Mouse (Mus musculus) hindbrain, postnatal 0 days (tissue): Measurements from ENCODE around the gene Il5ra. TPM values are rescaled to one million over a fixed set of nuclear protein-coding genes. Genes with fewer than 3 reads are reported as not detected.

ENCODE experiments used
- ATAC-seq: fragments of 200-750 bp; cut with Nextera tagmentation; 2 replicates; pipeline ENCODE4 v1.8.0; 2017; ENCODE audit warnings: mild to moderate bottlenecking, moderate TSS enrichment, moderate library complexity
- DNase-seq: peaks from one replicate; pipeline ENCODE4 v3.0.0-alpha.2; 2015; ENCODE audit warnings: low spot score
- H3K27ac ChIP-seq: fragments of 300-500 bp; sonication (generic); 2 replicates; pipeline ENCODE4 v1.5.1; 2014; ENCODE audit warnings: mild to moderate bottlenecking
- H3K27me3 ChIP-seq: fragments of 300-500 bp; sonication (generic); 2 replicates; pipeline ENCODE4 v1.6.1; 2014; ENCODE audit warnings: low read length, mixed read lengths; ENCODE audit not compliant: insufficient read depth
- H3K36me3 ChIP-seq: fragments of 300-500 bp; sonication (generic); 2 replicates; pipeline ENCODE4 v1.6.1; 2014; ENCODE audit warnings: low read length, mixed read lengths; ENCODE audit not compliant: insufficient read depth
- H3K4me1 ChIP-seq: fragments of 300-500 bp; sonication (generic); 2 replicates; pipeline ENCODE4 v1.6.1; 2014; ENCODE audit warnings: antibody characterized with exemption, low read length, mixed read lengths; ENCODE audit not compliant: insufficient read depth
- H3K4me2 ChIP-seq: fragments of 300-500 bp; sonication (generic); 2 replicates; pipeline ENCODE4 v1.6.1; 2014; ENCODE audit warnings: low read depth, mild to moderate bottlenecking, low read length, moderate library complexity, mixed read lengths
- H3K4me3 ChIP-seq: fragments of 300-500 bp; sonication (generic); 2 replicates; pipeline ENCODE4 v1.5.1; 2014; ENCODE audit warnings: low read length
- H3K9ac ChIP-seq: fragments of 300-500 bp; sonication (generic); replicated peaks from 2 replicates; pipeline ENCODE4 v1.6.1; 2014; ENCODE audit warnings: mild to moderate bottlenecking, low read length, moderate library complexity, mixed read lengths
- H3K9me3 ChIP-seq: fragments of 300-500 bp; sonication (generic); 2 replicates; pipeline ENCODE4 v1.6.1; 2016; ENCODE audit warnings: low read length, mixed read lengths
- CTCF ChIP-seq: IDR thresholded peaks from 2 replicates; pipeline ENCODE4 v1.5.1; 2016; ENCODE audit warnings: antibody characterized with exemption, control low read depth, low read depth
- WGBS: fragments of 180-500 bp; shearing (Covaris S2); extraction: QIAGEN DNeasy Blood & Tissue Kit; methylation state at CpG from one replicate; pipeline ENCODE4 v1.1.7; 2014; 5-methylcytosine and 5-hydroxymethylcytosine counted together
- polyA plus RNA-seq: library from polyadenylated mRNA; unstranded; fragments of >200 nt; fragmentation: Nextera tagmentation; extraction: Ambion mirVana; gene quantifications from 2 replicates; pipeline ENCODE4 v1.2.1, GENCODE M21; 2015
- total RNA-seq: library from RNA; depleted of rRNA; stranded (reverse); fragments of >200 nt; gene quantifications from 2 replicates; pipeline ENCODE4 v1.2.3, GENCODE M21; 2014; rRNA removed

Gene Il5ra
- total RNA-seq (not detected in 2 replicates), polyA plus RNA-seq (not detected in 2 replicates)

DNA sequence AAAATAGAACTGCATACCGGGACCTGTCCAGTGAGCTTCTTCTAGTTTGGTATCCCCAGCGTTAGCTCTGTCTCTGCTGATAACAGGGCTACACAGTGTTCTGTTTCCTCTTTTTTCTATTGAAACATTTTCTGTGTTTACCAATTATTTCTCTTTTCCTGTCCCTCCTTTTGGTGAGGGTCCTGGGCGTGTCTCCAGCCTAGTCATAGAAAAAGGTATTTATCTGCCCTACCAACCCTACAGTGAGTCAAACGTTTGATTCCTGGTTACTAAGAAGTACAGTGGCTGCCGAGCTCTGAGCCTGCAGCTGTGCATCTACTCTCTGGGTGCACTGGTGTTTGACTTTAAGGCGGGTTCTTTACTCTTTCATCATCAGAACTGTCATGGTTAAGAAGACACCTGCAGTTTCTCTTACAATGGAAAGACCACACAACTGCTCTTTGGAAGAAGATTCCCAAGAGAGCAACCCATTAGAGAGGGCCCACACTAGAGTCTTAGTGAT is at the start of gene Il5ra:
Gene Il5ra (minus strand): TSS at position 151 of the 502 bp plus-strand sequence.
- no peaks in the 10 kb centered on the region for H3K9me3 ChIP-seq
- H3K4me1 ChIP-seq, result no peaks in the 10 kb centered on the region
- H3K27ac ChIP-seq, result no peak within 1 kb of the TSS
- no peak within 1 kb of the TSS for H3K4me3 ChIP-seq
- TF ChIP-seq CTCF, result no peak
- DNase-seq, result no peak
- no peak within 1 kb of the TSS for H3K4me2 ChIP-seq
- WGBS, result 73% methylated on average over 6 of the region's 6 CpGs
- H3K36me3 ChIP-seq, result no peaks in the 10 kb centered on the region
- no peaks in the 10 kb centered on the region for H3K27me3 ChIP-seq
- ATAC-seq, result no peak
- H3K9ac ChIP-seq, result no peak within 1 kb of the TSS

DNA sequence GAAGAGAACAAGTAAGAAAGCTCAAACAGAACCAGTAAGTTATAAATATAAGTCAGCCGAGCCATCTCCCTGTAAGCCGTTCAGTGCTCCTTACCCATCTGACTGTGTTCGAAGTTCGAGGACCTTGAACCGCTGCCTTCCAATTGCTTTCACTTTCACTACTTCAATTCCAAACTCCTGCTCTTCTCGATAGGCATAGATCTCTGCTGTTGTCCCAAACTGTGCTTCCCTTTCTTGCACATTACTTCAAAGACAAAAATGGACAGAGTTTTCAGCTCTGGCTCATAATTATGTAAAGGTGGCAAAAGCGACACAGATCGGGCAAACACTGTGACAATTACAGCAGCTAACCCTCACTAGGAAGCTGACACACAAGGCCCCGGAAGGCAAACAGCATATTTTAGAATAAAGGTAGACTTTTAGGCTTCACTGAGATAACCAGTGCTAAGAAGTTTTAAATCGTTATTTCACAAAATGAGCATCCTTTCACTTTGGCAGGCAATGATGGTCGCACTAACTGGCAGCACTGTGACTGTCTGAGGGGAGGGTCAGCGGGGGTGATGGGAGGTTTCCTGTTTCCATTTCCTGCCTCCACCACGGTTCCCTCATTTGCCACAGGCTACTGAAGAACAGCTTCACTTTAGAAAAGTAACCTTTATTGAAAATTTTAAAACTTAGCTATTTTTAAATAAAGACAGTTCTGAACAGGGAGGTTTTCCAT is 45.4 kb upstream of the Il5ra start:
- Histone ChIP-seq H3K36me3 (peaks cover 32% of the 10 kb centered on the region; the same call in 1 of the 2 replicates), H3K9ac (no peak overlapping the region), H3K4me1 (peaks cover 11% of the 10 kb centered on the region; the same call in 1 of the 2 replicates), H3K27ac (no peak overlapping the region), H3K9me3 (no peaks in the 10 kb centered on the region), H3K4me2 (no peak overlapping the region), H3K4me3 (no peak overlapping the region), H3K27me3 (no peaks in the 10 kb centered on the region)
- TF ChIP-seq CTCF, result no peak
- DNase-seq (no peak), ATAC-seq (no peak)
- 94% methylated on average over 13 of the region's 13 CpGs for WGBS

DNA sequence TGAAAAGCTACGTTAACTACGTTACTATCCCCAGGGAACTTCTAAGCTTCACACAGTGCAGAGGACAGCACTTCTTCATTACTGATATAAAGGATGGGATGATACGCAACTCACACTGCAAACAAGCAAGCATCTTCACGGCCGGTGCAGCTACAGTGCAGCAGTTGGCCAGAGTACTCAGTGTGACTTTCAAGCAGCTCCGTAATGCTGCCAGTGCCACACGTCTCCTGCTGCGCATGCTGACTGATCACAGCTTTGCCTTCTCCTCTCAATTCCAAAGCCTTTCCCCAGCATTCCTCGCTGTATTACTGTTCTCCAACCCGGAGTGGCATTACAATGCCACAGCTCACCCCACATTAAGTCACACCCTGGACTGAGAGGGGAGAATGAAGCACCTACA is 44.8 kb upstream of the Il5ra start:
- no peak for DNase-seq
- Histone ChIP-seq H3K4me3 (no peak overlapping the region), H3K27me3 (no peaks in the 10 kb centered on the region), H3K4me1 (peaks cover 4% of the 10 kb centered on the region; the same call in 1 of the 2 replicates), H3K36me3 (peaks cover 32% of the 10 kb centered on the region; the same call in 1 of the 2 replicates), H3K4me2 (no peak overlapping the region), H3K27ac (no peak overlapping the region), H3K9ac (no peak overlapping the region), H3K9me3 (no peaks in the 10 kb centered on the region)
- 95% methylated on average over 10 of the region's 10 CpGs for WGBS
- no peak for TF ChIP-seq CTCF
- ATAC-seq, result no peak

DNA sequence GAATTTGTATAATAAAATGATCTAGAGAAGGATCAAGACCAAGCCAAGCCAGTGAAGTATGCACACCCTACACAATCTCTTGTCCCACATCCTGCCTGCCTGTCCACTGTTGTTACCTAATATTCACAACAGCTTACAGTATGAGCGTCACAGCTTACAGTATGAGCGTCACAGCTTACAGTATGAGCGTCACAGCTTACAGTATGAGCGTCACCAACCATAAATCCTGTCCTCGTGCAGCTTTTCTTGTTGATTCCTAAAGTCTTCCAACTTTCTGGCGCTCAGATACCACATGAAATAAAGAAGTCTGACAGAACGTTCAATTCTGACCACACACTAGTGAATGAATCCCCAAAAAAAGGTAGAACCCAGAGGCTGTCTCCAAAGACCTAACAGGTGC is 44.3 kb upstream of the Il5ra start:
- Histone ChIP-seq H3K9me3 (no peaks in the 10 kb centered on the region), H3K9ac (no peak overlapping the region), H3K27me3 (no peaks in the 10 kb centered on the region), H3K4me1 (no peaks in the 10 kb centered on the region), H3K27ac (no peak overlapping the region), H3K4me2 (no peak overlapping the region), H3K36me3 (peaks cover 36% of the 10 kb centered on the region), H3K4me3 (no peak overlapping the region)
- TF ChIP-seq CTCF, result no peak
- ATAC-seq, result no peak
- DNase-seq, result no peak
- 95% methylated on average over 7 of the region's 7 CpGs for WGBS

DNA sequence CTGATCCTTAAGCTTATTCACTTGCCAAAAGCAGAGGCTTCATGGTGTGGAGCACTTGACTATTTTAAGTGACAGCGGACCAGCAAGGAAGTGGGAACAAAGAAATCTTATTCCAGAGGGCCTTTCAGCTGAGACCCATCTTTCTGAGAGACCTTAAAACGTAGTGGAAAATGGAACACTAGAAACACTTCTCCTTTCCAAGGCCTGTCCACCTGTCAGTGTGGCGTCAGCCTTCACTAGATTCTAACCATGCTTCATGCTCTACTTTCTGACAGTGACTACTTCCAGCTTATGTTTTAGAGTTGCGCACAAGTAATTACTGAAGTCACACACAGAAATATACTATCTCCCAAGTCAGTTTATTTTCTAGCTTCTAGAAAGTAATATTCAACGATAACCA is 43.6 kb upstream of the Il5ra start:
- no peaks in the 10 kb centered on the region for H3K27me3 ChIP-seq
- H3K9me3 ChIP-seq, result no peaks in the 10 kb centered on the region
- H3K4me1 ChIP-seq, result no peaks in the 10 kb centered on the region
- no peak for TF ChIP-seq CTCF
- H3K27ac ChIP-seq, result no peak overlapping the region
- H3K4me2 ChIP-seq, result no peak overlapping the region
- 91% methylated on average over 5 of the region's 5 CpGs for WGBS
- H3K4me3 ChIP-seq, result no peak overlapping the region
- ATAC-seq, result no peak
- H3K36me3 ChIP-seq, result peaks cover 37% of the 10 kb centered on the region
- H3K9ac ChIP-seq, result no peak overlapping the region
- DNase-seq, result no peak

DNA sequence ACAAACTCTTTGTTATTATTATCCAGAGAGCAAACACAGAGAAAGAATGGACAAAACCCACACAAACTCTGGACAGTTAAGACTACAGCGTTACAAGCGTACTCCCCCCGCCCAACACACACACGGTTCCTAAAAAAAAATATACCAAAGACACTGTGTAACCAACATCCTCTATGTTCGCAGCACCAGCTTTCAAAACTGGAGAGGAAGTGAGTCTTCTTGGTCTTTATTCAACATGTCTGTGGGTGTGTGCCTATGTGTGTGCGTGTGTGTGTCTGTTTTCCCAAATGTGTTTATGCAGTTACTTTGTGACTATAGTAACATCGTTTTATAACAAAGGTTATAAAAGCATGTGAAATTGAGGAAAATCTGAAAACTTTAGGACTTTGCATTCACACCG is 42.6 kb upstream of the Il5ra start:
- DNase-seq (no peak), ATAC-seq (no peak)
- H3K4me1 ChIP-seq, result no peaks in the 10 kb centered on the region
- no peak overlapping the region for H3K9ac ChIP-seq
- H3K9me3 ChIP-seq, result no peaks in the 10 kb centered on the region
- H3K4me2 ChIP-seq, result no peak overlapping the region
- peaks cover 37% of the 10 kb centered on the region for H3K36me3 ChIP-seq
- no peak for TF ChIP-seq CTCF
- no peak overlapping the region for H3K4me3 ChIP-seq
- H3K27ac ChIP-seq, result no peak overlapping the region
- WGBS, result 93% methylated on average over 8 of the region's 8 CpGs
- no peaks in the 10 kb centered on the region for H3K27me3 ChIP-seq

DNA sequence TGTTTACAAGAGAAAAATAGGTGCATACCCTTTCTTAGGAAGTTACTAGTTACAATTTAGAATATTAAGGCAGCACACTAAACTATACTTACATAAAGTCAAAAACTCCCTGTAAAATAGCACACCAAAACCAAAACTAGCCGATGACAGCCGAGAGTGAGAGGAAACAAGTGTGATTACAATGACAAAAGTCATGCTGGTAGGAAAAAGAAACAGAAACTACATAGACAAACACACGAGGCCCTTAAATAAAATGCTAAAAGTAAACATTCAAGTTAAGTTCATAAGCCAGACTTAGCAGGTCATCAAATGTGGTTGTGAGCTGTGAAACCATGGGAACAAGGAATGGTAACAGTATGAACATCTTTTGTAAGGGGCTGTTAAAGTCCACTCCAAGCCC is 38.3 kb upstream of the Il5ra start:
- Histone ChIP-seq H3K9me3 (no peaks in the 10 kb centered on the region), H3K36me3 (peaks cover 14% of the 10 kb centered on the region), H3K9ac (no peak overlapping the region), H3K4me3 (no peak overlapping the region), H3K4me1 (no peaks in the 10 kb centered on the region), H3K27me3 (no peaks in the 10 kb centered on the region), H3K4me2 (no peak overlapping the region), H3K27ac (no peak overlapping the region)
- 91% methylated on average over 3 of the region's 3 CpGs for WGBS
- ATAC-seq (no peak), DNase-seq (no peak)
- no peak for TF ChIP-seq CTCF
